Mouse (Mus musculus) intestine, embryonic 16.5 days (tissue): ENCODE data around the gene Atrn. TPM values are rescaled to one million over a fixed set of nuclear protein-coding genes. Genes with fewer than 3 reads are reported as not detected.
A peak's percentile ranks its signal among the peaks of the same experiment; 100 is the strongest.

Experiments
- ATAC-seq: fragments of 200-750 bp; cut with Nextera tagmentation; 2 replicates; pipeline ENCODE4 v1.8.0; 2017; ENCODE audit warnings: moderate TSS enrichment, moderate library complexity
- H3K27ac ChIP-seq: fragments of 300-500 bp; sonication (generic); 2 replicates; pipeline ENCODE4 v1.5.1; 2014; ENCODE audit warnings: mild to moderate bottlenecking, low read length
- H3K27me3 ChIP-seq: fragments of 300-500 bp; sonication (generic); replicated peaks from 2 replicates; pipeline ENCODE4 v1.6.1; 2014; ENCODE audit warnings: low read length, control low read depth, mixed read lengths; ENCODE audit not compliant: control insufficient read depth, insufficient read depth
- H3K36me3 ChIP-seq: fragments of 300-500 bp; sonication (generic); 2 replicates; pipeline ENCODE4 v1.6.1; 2014; ENCODE audit warnings: low read length, control low read depth; ENCODE audit not compliant: control insufficient read depth, insufficient read depth
- H3K4me1 ChIP-seq: fragments of 300-500 bp; sonication (generic); 2 replicates; pipeline ENCODE4 v1.6.1; 2014; ENCODE audit warnings: low read length, control low read depth, mixed read lengths; ENCODE audit not compliant: control insufficient read depth, insufficient read depth
- H3K4me2 ChIP-seq: fragments of 300-500 bp; sonication (generic); 2 replicates; pipeline ENCODE4 v1.6.1; 2014; ENCODE audit warnings: low read depth, low read length, control low read depth
- H3K4me3 ChIP-seq: fragments of 300-500 bp; sonication (generic); 2 replicates; pipeline ENCODE4 v1.5.1; 2014; ENCODE audit warnings: mild to moderate bottlenecking, low read length
- H3K9ac ChIP-seq: fragments of 300-500 bp; sonication (generic); 2 replicates; pipeline ENCODE4 v1.6.1; 2014; ENCODE audit warnings: low read depth, low read length
- H3K9me3 ChIP-seq: fragments of 300-500 bp; sonication (generic); 2 replicates; pipeline ENCODE4 v1.6.1; 2016; ENCODE audit warnings: low read length, control low read depth; ENCODE audit not compliant: control insufficient read depth
- WGBS: fragments of 180-500 bp; shearing (Covaris S2); extraction: QIAGEN DNeasy Blood & Tissue Kit; methylation state at CpG from one replicate; pipeline ENCODE4 v1.1.7; 2014; 5-methylcytosine and 5-hydroxymethylcytosine counted together
- polyA plus RNA-seq: library from polyadenylated mRNA; unstranded; fragments of >200 nt; fragmentation: Nextera tagmentation; extraction: Ambion mirVana; gene quantifications from 2 replicates; pipeline ENCODE4 v1.2.1, GENCODE M21; 2015

Gene Atrn
- polyA plus RNA-seq, 1 experiment from 2014 or later = 3.3 TPM

DNA sequence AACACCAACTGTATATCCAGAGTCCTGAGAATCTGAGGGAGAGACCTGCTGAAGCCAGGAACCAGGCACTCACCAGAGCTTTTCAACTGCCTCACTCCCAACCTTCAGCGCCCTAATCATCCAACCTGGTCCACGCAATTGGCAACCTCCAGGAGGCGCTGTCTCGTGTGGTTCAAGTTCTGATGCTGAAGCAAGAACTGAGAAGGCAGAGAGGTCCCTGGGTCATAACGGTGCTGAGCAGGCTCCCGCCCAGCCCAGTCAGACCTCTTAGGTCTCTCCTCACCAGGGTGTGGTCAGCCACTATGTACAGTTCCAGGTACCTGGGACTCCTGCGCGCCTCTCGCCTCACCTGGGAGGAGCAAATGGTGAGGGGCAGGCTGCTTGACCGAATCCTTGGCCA is 149.3 kb downstream of the Atrn start:
- peaks cover 28% of the 10 kb centered on the region for H3K4me1 ChIP-seq
- H3K27ac ChIP-seq = no peak overlapping the region
- no peak for ATAC-seq
- WGBS = 9% methylated on average over 10 of the region's 10 CpGs
- H3K9me3 ChIP-seq = no peaks in the 10 kb centered on the region
- 0 out of 2 replicates have a peak overlapping the region, but pooled peaks have one; percentile 9 for H3K4me2 ChIP-seq
- H3K36me3 ChIP-seq = no peaks in the 10 kb centered on the region
- H3K4me3 ChIP-seq = no peak overlapping the region
- H3K27me3 ChIP-seq = peaks cover 42% of the 10 kb centered on the region
- no peak overlapping the region for H3K9ac ChIP-seq

DNA sequence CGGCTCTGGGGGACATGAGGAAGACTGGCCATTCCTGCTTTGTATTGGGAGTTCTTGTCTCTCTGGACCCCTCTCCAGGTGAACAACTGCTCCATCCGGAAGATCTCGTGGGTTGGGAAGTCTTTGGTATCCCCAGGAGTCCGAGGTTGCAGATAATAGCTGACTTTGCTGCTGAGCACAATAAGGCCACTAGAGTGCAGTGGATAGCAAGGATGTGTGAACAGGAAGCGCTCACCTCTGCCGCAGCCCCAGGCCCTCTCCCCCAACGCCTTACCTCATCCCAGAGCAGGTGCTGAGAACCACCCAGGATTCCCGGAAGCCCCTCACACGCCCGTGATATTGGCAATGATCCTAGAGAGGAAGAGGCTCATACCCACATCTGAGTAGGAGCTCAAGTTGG is 149.9 kb downstream of the Atrn start:
- ATAC-seq = peak; percentile 62
- whole genome bisulfite sequencing = 3% methylated on average over 10 of the region's 10 CpGs
- H3K4me2 ChIP-seq = no peak overlapping the region

DNA sequence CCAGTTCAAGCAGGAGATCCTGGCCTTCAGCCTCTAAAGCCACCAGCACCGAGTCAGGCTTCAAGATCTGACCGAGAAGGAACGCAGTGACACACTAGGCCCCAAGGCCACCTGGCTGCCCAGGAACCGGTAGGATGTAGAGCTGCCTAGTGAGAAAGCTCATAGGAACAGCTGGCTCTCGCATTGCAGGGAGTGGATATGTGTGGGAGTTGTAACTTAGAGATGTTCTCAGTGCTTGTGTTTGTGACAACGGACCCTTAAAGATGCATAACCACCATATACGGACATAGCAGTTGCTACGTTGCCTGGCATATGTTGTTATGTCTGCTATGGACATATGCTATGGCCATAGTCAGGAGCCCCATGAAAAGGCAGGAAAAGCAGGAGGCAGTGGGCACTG is 152.4 kb downstream of the Atrn start:
- H3K36me3 ChIP-seq = no peaks in the 10 kb centered on the region
- peaks cover 30% of the 10 kb centered on the region for H3K27me3 ChIP-seq
- no peak for ATAC-seq
- H3K4me2 ChIP-seq = no peak overlapping the region
- no peak overlapping the region for H3K4me3 ChIP-seq
- H3K27ac ChIP-seq = no peak overlapping the region
- WGBS = 91% methylated on average over 8 of the region's 8 CpGs
- H3K9ac ChIP-seq = no peak overlapping the region
- H3K9me3 ChIP-seq = no peaks in the 10 kb centered on the region
- peaks cover 29% of the 10 kb centered on the region for H3K4me1 ChIP-seq

More for the DNA sequence above, 149.9 kb downstream of the Atrn start:
- Histone ChIP-seq H3K27ac (no peak overlapping the region), H3K9ac (no peak overlapping the region), H3K4me1 (peaks cover 28% of the 10 kb centered on the region), H3K27me3 (peaks cover 42% of the 10 kb centered on the region), H3K4me3 (no peak overlapping the region), H3K9me3 (no peaks in the 10 kb centered on the region), H3K36me3 (no peaks in the 10 kb centered on the region)

DNA sequence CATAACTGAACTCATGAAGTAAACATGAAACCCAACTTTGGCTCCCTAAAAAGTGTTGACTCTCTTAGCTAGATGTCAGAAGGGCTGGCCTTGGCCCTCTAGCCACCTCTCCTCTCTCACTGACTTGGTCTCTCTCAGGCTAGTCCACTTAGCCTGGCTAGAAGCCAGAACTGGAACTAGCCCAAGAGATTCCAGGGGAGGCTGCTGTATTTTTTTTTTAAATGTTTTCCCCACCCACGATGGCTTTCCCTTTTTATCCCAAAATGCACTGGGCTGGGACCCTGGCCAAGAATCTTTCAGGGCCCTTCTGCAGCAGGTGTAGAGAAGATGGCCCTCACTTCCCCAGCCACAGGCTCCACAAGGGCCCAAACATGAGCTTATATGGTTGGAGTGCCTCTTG is 153.1 kb downstream of the Atrn start:
- peaks cover 22% of the 10 kb centered on the region for H3K4me1 ChIP-seq
- H3K36me3 ChIP-seq = no peaks in the 10 kb centered on the region
- no peaks in the 10 kb centered on the region for H3K9me3 ChIP-seq
- H3K9ac ChIP-seq = no peak overlapping the region
- no peak for ATAC-seq
- no peak overlapping the region for H3K4me2 ChIP-seq
- no peak overlapping the region for H3K27ac ChIP-seq
- no peak overlapping the region for H3K4me3 ChIP-seq
- 38% methylated on average over 1 of the region's 1 CpGs for WGBS
- H3K27me3 ChIP-seq = peaks cover 26% of the 10 kb centered on the region

DNA sequence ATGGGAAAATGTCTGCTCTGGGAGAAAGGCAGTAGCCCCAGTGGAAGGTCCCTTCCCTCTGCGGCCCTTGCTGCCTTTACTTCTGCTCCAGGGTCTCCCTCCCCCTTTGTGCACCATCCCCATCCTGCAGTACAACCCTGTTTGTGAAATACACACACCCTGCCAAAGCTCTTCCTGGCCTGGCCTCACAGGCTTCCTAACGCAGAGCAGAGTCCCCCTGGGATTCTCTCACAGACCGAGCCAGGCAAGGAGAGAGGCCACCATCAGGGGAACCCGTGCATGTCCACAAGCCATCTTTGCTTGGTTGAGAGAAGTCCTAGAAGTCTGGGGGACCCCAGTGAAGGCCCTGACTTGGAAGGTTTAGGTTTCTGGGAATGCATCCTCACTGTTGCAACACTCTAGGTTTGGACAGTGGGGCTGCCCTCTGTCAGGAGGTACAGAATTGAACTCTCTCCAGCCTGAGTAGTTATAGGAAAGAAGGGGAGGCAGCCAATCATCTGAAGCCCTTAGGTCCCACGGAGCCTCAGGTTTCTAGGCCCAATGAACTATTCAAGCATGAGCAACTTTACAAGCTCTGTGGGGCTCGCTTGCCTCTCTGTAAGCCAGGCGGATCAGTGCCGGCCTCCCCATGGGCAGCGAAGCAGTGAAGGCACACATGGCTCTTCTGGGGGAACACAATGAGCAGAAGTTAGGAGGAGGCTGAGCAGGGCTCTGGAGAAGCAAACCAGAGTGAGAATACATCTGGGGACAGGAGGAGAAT is 153.7 kb downstream of the Atrn start:
- Histone ChIP-seq H3K4me3 (no peak overlapping the region), H3K27me3 (peaks cover 20% of the 10 kb centered on the region), H3K9me3 (no peaks in the 10 kb centered on the region), H3K4me2 (no peak overlapping the region), H3K9ac (no peak overlapping the region), H3K4me1 (peaks cover 20% of the 10 kb centered on the region), H3K27ac (no peak overlapping the region), H3K36me3 (no peaks in the 10 kb centered on the region)
- 64% methylated on average over 9 of the region's 9 CpGs for WGBS
- ATAC-seq = no peak

DNA sequence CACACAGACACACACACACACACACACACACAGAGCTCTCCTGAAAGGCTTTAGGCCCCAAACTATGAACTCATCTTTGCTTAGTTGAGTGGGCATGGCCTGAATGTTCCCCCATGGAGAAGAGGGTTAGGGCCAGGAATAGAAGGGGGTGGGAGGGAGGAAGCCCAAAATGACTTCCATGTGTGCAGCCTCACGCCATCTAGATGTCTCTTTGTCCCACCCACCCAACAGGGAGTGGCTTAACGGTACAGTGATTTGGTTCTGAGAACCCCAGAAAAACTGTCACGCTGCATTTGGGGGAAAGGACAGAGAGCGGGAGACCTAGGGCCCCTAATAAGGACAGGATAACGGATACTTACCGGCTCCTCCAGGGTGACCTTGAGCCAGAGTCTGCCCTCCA is 154.5 kb downstream of the Atrn start:
- H3K4me3 ChIP-seq = no peak overlapping the region
- peaks cover 12% of the 10 kb centered on the region; the same call in 1 of the 2 replicates for H3K4me1 ChIP-seq
- no peaks in the 10 kb centered on the region for H3K9me3 ChIP-seq
- no peaks in the 10 kb centered on the region for H3K36me3 ChIP-seq
- no peak overlapping the region for H3K4me2 ChIP-seq
- no peak overlapping the region for H3K27ac ChIP-seq
- H3K9ac ChIP-seq = no peak overlapping the region
- 73% methylated on average over 6 of the region's 6 CpGs for WGBS
- no peak for ATAC-seq
- H3K27me3 ChIP-seq = peaks cover 12% of the 10 kb centered on the region

DNA sequence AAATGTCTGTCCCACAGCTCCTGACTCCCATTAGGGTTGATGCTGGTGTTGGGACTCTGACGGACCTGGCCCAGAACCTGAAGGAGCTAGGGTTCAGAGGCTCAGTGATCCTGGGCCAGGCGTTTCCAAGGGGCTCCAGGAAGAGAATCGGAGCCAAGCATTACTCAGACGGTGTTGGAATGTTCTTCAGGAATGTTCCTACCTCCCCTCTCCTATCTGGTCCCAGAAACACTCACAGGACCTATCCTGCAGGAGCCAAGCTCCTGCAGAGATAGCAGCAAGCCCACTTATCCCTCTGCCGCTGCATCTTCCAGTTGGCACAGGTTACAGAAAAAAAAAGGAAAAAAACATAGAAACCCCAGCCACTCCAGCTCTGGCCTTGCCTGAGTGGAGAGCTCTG is 155.3 kb downstream of the Atrn start:
- WGBS = 48% methylated on average over 5 of the region's 5 CpGs
- Histone ChIP-seq H3K9ac (no peak overlapping the region), H3K9me3 (no peaks in the 10 kb centered on the region), H3K27me3 (peaks cover 8% of the 10 kb centered on the region; the same call in 1 of the 2 replicates), H3K27ac (no peak overlapping the region), H3K36me3 (no peaks in the 10 kb centered on the region), H3K4me2 (no peak overlapping the region), H3K4me3 (no peak overlapping the region), H3K4me1 (peaks cover 9% of the 10 kb centered on the region; the same call in 1 of the 2 replicates)
- no peak for ATAC-seq

DNA sequence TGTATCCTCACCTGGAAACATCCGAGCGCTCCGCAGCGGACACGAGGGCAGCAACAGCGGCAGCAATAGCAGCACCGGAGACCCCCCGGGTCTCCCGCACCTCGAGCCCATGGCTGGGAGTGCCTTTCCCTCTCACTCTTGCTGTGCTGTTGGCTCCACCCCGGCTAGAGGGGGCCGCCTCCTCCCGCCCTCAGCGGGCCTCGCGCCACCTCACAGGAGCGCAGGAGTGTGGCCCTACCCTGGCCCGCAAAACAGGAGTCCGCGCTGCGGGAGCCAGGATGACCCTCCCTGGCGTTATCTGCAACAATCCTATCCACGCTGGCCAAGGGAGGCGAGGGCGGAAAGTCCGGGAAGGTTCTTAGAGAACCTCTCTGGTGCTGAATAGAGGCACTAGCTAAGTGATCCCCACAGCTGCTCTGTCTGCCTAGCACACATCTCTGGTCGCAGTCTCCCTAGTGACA is 157.1 kb downstream of the Atrn start, which contains the start of gene Adam33:
Gene Adam33 (minus strand): TSS at position 411 of the 461 bp plus-strand sequence.
- Histone ChIP-seq H3K27me3 (peaks cover 8% of the 10 kb centered on the region; the same call in 1 of the 2 replicates), H3K36me3 (no peaks in the 10 kb centered on the region), H3K4me1 (peaks cover 14% of the 10 kb centered on the region; the same call in 1 of the 2 replicates), H3K9ac (peak within 1 kb of the TSS; percentile 56), H3K4me2 (peak within 1 kb of the TSS; percentile 64), H3K9me3 (no peaks in the 10 kb centered on the region), H3K27ac (no peak within 1 kb of the TSS), H3K4me3 (peak within 1 kb of the TSS; percentile 39)
- 5% methylated on average over 22 of the region's 27 CpGs for WGBS
- 0 out of 2 replicates have a peak, but pooled peaks have one; percentile 59 for ATAC-seq

DNA sequence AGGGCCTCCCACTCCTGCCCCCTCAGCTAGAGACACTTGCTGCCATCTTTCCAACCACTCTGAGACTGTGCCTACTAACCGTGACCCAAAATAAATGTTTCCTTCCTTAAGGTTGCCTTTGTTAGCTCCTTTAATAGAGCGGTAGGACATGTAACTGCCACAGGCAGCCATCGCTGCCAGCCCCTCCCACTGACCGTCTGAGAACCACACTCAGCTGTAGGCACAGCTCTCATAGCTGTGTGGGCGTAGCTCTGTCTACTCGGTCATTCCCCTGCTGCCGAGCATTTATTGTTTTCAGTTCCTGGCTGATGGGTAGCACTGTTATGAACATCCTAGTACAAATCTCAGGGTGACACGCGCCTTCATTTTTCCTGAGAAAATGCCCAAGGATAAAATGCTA is 160.0 kb downstream of the Atrn start:
- H3K27me3 ChIP-seq = peaks cover 8% of the 10 kb centered on the region; the same call in 1 of the 2 replicates
- no peak overlapping the region for H3K9ac ChIP-seq
- ATAC-seq = no peak
- no peak overlapping the region for H3K4me3 ChIP-seq
- no peak overlapping the region for H3K27ac ChIP-seq
- no peak overlapping the region for H3K4me2 ChIP-seq
- no peaks in the 10 kb centered on the region for H3K9me3 ChIP-seq
- no peaks in the 10 kb centered on the region for H3K36me3 ChIP-seq
- peaks cover 8% of the 10 kb centered on the region; the same call in 1 of the 2 replicates for H3K4me1 ChIP-seq
- WGBS = 62% methylated on average over 9 of the region's 9 CpGs
